Mouse (Mus musculus) CH12.LX (cell line): ENCODE measurements at regions not wholly inside any gene's neighbourhood (a gene's known extent, or its start where the extent isn't known, plus 50 kb on each side); places are given as distances from the start of the nearest gene placed in this dataset.

Experiments
- DNase-seq: peaks from one replicate; pipeline ENCODE4 v3.0.0-alpha.2; 2013; ENCODE audit errors: extremely low read depth
- H3K27ac ChIP-seq: 2 replicates; pipeline ENCODE4 v1.5.1; 2012; ENCODE audit warnings: low read depth, mild to moderate bottlenecking, control low read depth, moderate library complexity; ENCODE audit not compliant: insufficient read depth
- H3K27me3 ChIP-seq: replicated peaks from 2 replicates; pipeline ENCODE3; 2012; ENCODE audit warnings: inconsistent platforms
- H3K36me3 ChIP-seq, 2 experiments: replicated peaks in 1 of 2; 2 replicates each; pipeline versions ENCODE3 to v1.6.1; 2012; ENCODE audit warnings: inconsistent platforms in 1 of 2, low read length in 1 of 2, mild to moderate bottlenecking in 1 of 2, mixed read lengths in 1 of 2, moderate library complexity in 1 of 2; ENCODE audit not compliant: control insufficient read depth in 1 of 2, insufficient read depth in 1 of 2
- H3K4me1 ChIP-seq, 2 experiments: 2 replicates each; pipeline ENCODE4 v1.6.1; 2012; ENCODE audit warnings: inconsistent platforms in 1 of 2, moderate library complexity in 1 of 2; ENCODE audit not compliant: insufficient read depth in 2 of 2, control insufficient read depth in 1 of 2
- H3K4me2 ChIP-seq: 2 replicates; pipeline ENCODE4 v1.6.1; 2012; ENCODE audit warnings: low read depth, mild to moderate bottlenecking, control low read depth; ENCODE audit not compliant: poor library complexity, insufficient read depth, severe bottlenecking
- H3K4me3 ChIP-seq, 3 experiments: fragments of 150-350 bp in 1 of 3; sonication (generic) in 1 of 3; replicated peaks in 1 of 3; 2 replicates each; pipeline versions ENCODE3 to v1.5.1; 2011 to 2012; ENCODE audit warnings: low read depth in 2 of 3, low read length in 2 of 3, mild to moderate bottlenecking in 2 of 3, moderate library complexity in 2 of 3, control low read depth in 1 of 3, improper control_type of control experiment in 1 of 3, inconsistent platforms in 1 of 3, mixed read lengths in 1 of 3; ENCODE audit not compliant: poor library complexity in 1 of 3
- H3K79me2 ChIP-seq: replicated peaks from 2 replicates; pipeline ENCODE4 v1.6.1; 2012; ENCODE audit warnings: mild to moderate bottlenecking, moderate library complexity; ENCODE audit not compliant: control insufficient read depth, poor library complexity, insufficient read depth, severe bottlenecking; ENCODE audit errors: extremely low read depth
- H3K9ac ChIP-seq: 2 replicates; pipeline ENCODE4 v1.6.1; 2012; ENCODE audit warnings: low read depth, mild to moderate bottlenecking, control low read depth, moderate library complexity; ENCODE audit not compliant: insufficient read depth
- H3K9me3 ChIP-seq: replicated peaks from 2 replicates; pipeline ENCODE3; 2012; ENCODE audit warnings: low read length, inconsistent platforms, mixed read lengths
- CHD1 ChIP-seq: IDR thresholded peaks from 2 replicates; pipeline ENCODE4 v1.6.1; 2012; ENCODE audit warnings: low read depth, low read length, improper control_type of control experiment, inconsistent platforms
- CHD2 ChIP-seq: IDR thresholded peaks from 2 replicates; pipeline ENCODE4 v1.6.1; 2011; ENCODE audit warnings: low read length, improper control_type of control experiment
- ELF1 ChIP-seq: IDR thresholded peaks from 2 replicates; pipeline ENCODE4 v1.6.1; 2014; ENCODE audit warnings: low read depth, mild to moderate bottlenecking, inconsistent platforms, low read length, improper control_type of control experiment
- ETS1 ChIP-seq: conservative IDR thresholded peaks from 2 replicates; pipeline ENCODE4 v1.6.1; 2012; ENCODE audit warnings: low read depth, mild to moderate bottlenecking, inconsistent platforms, low read length, improper control_type of control experiment, moderate library complexity
- JUND ChIP-seq: conservative IDR thresholded peaks from 2 replicates; pipeline ENCODE4 v1.6.1; 2011; ENCODE audit warnings: low read depth, low read length, improper control_type of control experiment
- KAT2A ChIP-seq: IDR thresholded peaks from 2 replicates; pipeline ENCODE4 v1.6.1; 2012; ENCODE audit warnings: low read length, improper control_type of control experiment, inconsistent platforms; ENCODE audit not compliant: insufficient replicate concordance
- MAFK ChIP-seq: IDR thresholded peaks from 2 replicates; pipeline ENCODE4 v1.6.1; 2011; ENCODE audit warnings: low read length, improper control_type of control experiment; ENCODE audit not compliant: insufficient replicate concordance
- MXI1 ChIP-seq: IDR thresholded peaks from 2 replicates; pipeline ENCODE4 v1.6.1; 2011; ENCODE audit warnings: mild to moderate bottlenecking, low read depth, low read length, improper control_type of control experiment
- MYC ChIP-seq: IDR thresholded peaks from 2 replicates; pipeline ENCODE4 v1.6.1; 2011; ENCODE audit warnings: low read depth, mild to moderate bottlenecking, improper control_type of control experiment, low read length
- SMC3 ChIP-seq: IDR thresholded peaks from 2 replicates; pipeline ENCODE4 v1.6.1; 2011; ENCODE audit warnings: low read depth, low read length, improper control_type of control experiment
- TCF12 ChIP-seq: IDR thresholded peaks from 2 replicates; pipeline ENCODE4 v1.6.1; 2014; ENCODE audit warnings: low read depth, mild to moderate bottlenecking, inconsistent platforms, low read length, improper control_type of control experiment
- USF1 ChIP-seq: IDR thresholded peaks from 2 replicates; pipeline ENCODE4 v1.6.1; 2014; ENCODE audit warnings: low read depth, mild to moderate bottlenecking, inconsistent platforms, low read length, improper control_type of control experiment
- ZC3H11A ChIP-seq: IDR thresholded peaks from 2 replicates; pipeline ENCODE4 v1.6.1; 2012; ENCODE audit warnings: low read depth, mild to moderate bottlenecking, inconsistent platforms, low read length, improper control_type of control experiment
- ZKSCAN1 ChIP-seq: IDR thresholded peaks from 2 replicates; pipeline ENCODE4 v1.6.1; 2012; ENCODE audit warnings: low read depth, inconsistent platforms, low read length, improper control_type of control experiment, borderline replicate concordance
- ZNF384 ChIP-seq: IDR thresholded peaks from 2 replicates; pipeline ENCODE4 v1.6.1; 2012; ENCODE audit warnings: low read depth, low read length, improper control_type of control experiment, inconsistent platforms
- dilution Hi-C: fragments of 300-500 bp; cut with MboI; formaldehyde crosslinking; loops from 2 replicates; pipeline ENCODE4 v1.14.3; 2020; ENCODE audit warnings: low sequenced_read_pairs; ENCODE audit not compliant: extremely low pct_unique_long_range_greater_than_20kb, extremely low pct_ligation_motif_present
- in situ Hi-C: fragments of 300-500 bp; cut with MboI; formaldehyde crosslinking; loops from 3 replicates; pipeline ENCODE4 v1.14.3; 2019; ENCODE audit warnings: low sequenced_read_pairs, low pct_ligation_motif_present, low pct_unique_long_range_greater_than_20kb, mixed read lengths

DNA sequence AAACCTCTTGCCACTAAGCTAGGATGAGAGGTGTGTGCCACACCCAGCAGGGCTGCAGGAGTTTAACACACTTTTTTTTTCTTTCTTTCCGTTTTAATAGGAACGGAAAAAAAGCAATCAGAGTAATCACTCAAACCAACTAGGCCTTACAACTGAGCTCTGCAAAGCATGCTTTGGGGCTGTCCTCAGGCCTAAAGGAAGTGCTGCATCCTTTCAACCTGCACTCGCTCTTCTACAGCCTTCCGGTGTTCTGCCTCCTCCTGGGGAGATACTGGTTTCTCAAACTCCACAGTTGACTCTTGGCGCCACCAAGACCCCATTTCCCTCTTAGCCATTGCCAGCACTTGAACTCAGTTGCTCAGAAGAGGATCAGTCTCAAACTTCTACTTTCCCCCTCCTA, 143.2 kb downstream of the Foxo1 start:
- Histone ChIP-seq H3K27me3 (no peaks in the 10 kb centered on the region), H3K4me1 (no peaks in the 10 kb centered on the region), H3K79me2 (no peaks in the 10 kb centered on the region), H3K9ac (no peak overlapping the region), H3K36me3 (no peaks in the 10 kb centered on the region), H3K9me3 (no peaks in the 10 kb centered on the region), H3K4me2 (no peak overlapping the region), H3K4me3 (no peak overlapping the region), H3K27ac (no peak overlapping the region)
- dilution Hi-C loops, result no loop called here
- TF ChIP-seq ZNF384 (no peak), CHD2 (no peak), CHD1 (no peak), JUND (no peak), KAT2A (no peak), ELF1 (no peak), MAFK (no peak), ZC3H11A (no peak), MXI1 (no peak), SMC3 (no peak)
- no peak for DNase-seq
- in situ Hi-C loops, result no loop called here

DNA sequence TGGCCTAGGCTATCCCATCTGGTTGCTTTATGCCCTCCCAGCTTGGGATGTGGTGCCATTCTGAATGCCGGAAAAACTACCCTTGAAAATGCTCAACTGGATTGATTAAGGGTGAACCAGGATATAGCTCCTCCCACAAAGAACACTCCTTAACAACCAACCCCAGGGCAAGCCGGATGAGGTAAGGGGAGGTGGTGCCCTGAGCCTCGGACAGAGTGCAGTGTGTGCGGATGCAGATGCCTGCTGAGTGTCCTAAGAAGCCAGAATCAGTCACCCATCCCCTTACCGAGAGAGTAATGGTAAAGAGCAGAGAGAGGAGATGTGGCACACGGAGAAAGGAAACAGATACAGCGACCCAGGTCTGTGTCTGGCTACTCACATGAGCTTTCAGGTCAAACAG, 141.3 kb downstream of the Foxo1 start:
- Histone ChIP-seq H3K4me1 (no peaks in the 10 kb centered on the region), H3K9ac (no peak overlapping the region), H3K79me2 (no peaks in the 10 kb centered on the region), H3K27me3 (no peaks in the 10 kb centered on the region), H3K4me2 (no peak overlapping the region), H3K27ac (no peak overlapping the region), H3K4me3 (no peak overlapping the region), H3K9me3 (no peaks in the 10 kb centered on the region), H3K36me3 (no peaks in the 10 kb centered on the region)
- in situ Hi-C loops (no loop called here), dilution Hi-C loops (no loop called here)
- no peak for TF ChIP-seq USF1
- TF ChIP-seq TCF12, result no peak
- TF ChIP-seq ELF1, result no peak
- no peak for TF ChIP-seq ZKSCAN1
- no peak for TF ChIP-seq MYC
- TF ChIP-seq KAT2A, result no peak
- no peak for TF ChIP-seq JUND
- no peak for TF ChIP-seq ETS1
- DNase-seq, result no peak
